Mouse (Mus musculus) cerebellum, postnatal 36 days (tissue): Measurements from ENCODE around the gene Olfr911-ps1.

Source experiments
- DNase-seq, 2 experiments: peaks; one replicate each; pipeline ENCODE4 v3.0.0; 2021 to 2022; ENCODE audit warnings: mixed read lengths in 2 of 2

Gene Olfr911-ps1

DNA sequence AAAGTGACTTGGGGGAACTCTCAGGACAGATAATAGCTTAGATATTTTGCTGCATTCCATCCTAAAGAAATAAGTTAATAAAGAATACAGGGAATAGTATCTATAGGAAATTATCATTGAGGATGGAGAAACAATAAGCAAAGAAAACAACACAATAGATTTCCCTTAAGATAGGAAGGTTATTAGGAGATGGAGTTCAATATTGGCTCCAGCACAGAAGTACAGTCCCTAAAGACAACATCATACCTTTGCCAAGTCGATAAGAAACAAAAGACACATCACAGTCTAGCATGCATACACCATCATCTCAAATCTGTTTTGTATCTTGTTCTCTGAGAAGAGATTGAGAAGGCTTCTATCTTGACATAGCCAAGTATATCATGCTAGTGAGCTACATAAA, at the start of gene Olfr911-ps1:
Gene Olfr911-ps1, plus strand, starts transcription at position 301 of the 400 bp plus-strand sequence.
- no peak for DNase-seq

DNA sequence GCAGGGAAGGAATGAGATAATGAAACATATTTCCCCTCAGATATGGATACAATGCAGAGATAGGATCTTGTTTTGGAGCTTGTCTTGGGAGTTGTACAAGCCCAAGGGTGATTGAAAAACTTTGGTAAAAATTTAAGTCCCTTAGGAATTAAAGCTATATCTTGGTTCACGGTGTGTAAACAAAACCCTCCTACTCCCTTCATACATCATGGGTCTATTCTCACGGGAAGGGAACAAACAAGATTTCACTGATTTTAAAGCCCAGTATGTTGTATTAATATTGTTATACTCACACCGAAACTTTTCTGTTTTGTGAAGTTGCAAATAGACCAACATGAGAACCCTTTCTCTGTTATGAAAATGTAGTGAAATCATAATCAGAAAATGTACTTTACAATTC, 34.6 kb upstream of the Olfr911-ps1 start, which contains the start of gene Olfr906:
Gene Olfr906, plus strand, starts transcription at position 301 of the 400 bp plus-strand sequence.
- DNase-seq = no peak

DNA sequence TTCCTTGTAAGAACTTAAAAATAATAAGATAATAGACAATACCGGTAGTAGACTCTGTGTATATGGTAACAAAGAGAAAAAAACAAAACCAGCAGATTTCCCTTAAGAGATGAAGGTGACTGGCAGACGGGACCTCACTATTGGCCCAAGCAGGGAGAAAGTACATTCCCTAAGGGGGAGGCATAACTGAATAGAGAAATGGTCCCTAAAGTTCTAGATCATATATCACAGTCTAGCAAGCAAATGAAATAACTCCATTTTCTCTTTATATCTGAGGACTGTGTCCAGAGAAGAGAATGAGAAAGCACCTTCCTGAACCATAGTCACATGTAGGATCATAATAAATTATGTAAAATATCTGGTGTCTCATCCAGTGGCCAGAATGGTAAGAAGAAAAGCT, 25.9 kb upstream of the Olfr911-ps1 start, which contains the start of gene Olfr907:
Gene Olfr907, plus strand, starts transcription at position 301 of the 400 bp plus-strand sequence.
- no peak for DNase-seq

DNA sequence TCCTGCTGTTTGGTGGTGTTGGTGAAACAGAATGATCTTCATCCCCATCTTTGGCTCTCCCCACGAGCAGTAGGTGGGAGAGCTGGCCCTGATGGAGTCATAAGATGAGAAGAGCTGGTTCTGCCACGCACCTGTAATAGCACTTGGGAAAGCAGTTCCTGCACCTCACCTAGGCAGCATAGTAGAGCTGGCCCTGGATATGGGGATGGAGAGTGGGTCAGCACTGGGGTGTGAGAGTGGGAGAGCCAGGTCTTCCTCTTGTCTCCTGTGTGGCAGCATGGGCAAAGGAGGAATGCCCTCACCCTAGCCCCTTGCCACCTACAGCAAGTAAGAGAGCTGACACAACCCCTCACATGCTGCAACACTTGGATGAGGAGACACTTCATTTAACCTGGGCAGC, 9.0 kb upstream of the Olfr911-ps1 start:
- DNase-seq = no peak

DNA sequence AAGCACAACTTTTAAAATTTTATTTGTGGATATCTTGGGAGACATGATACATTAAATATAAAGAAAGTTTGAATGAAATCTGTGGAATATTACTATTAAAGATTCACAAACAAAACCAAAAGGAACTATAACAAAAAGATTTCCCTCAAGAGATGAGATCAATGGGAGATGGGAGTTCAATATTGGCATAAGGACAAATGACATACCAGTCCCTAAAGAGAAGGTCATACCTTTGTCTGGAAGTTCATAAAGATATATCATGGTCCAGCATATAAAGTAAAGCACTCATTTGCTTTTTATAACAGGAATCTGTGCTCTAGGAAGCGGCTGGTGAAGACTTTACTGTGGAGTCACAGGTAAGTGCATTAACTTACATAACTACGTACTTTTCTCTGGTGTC, 16.2 kb downstream of the Olfr911-ps1 start, which contains the start of gene Olfr910:
Gene Olfr910, plus strand, starts transcription at position 301 of the 400 bp plus-strand sequence.
- DNase-seq = no peak
